Mouse (Mus musculus) bone marrow, adult 2 months (tissue): ENCODE measurements at regions not wholly inside any gene's neighbourhood (a gene's known extent, or its start where the extent isn't known, plus 50 kb on each side); places are given as distances from the start of the nearest gene placed in this dataset.

ENCODE experiments used
- H3K27ac ChIP-seq: fragments of 200-500 bp; 2 replicates; pipeline ENCODE4 v1.5.1; 2012; ENCODE audit warnings: low read depth, mild to moderate bottlenecking, control low read depth, inconsistent platforms, low read length; ENCODE audit not compliant: control insufficient read depth, poor library complexity, insufficient read depth
- H3K4me1 ChIP-seq: fragments of 200-500 bp; 2 replicates; pipeline ENCODE4 v1.6.1; 2011; ENCODE audit warnings: low read length; ENCODE audit not compliant: control insufficient read depth, insufficient read depth
- H3K4me3 ChIP-seq: fragments of 200-500 bp; replicated peaks from 2 replicates; pipeline ENCODE3; 2011; ENCODE audit warnings: mild to moderate bottlenecking, low read depth, low read length, control low read depth; ENCODE audit not compliant: control insufficient read depth
- CTCF ChIP-seq: fragments of 200-500 bp; IDR thresholded peaks from 2 replicates; pipeline ENCODE4 v1.5.1; 2011; ENCODE audit warnings: low read length, control low read depth; ENCODE audit not compliant: control insufficient read depth, insufficient read depth
- POLR2A ChIP-seq: fragments of 200-500 bp; IDR thresholded peaks from 2 replicates; pipeline ENCODE4 v1.6.1; 2011; ENCODE audit warnings: low read depth, mild to moderate bottlenecking, control low read depth, low read length, borderline replicate concordance; ENCODE audit not compliant: control insufficient read depth
- WGBS: fragments of 180-500 bp; shearing (Covaris S2); methylation state at CpG from one replicate; pipeline ENCODE4 v1.1.7; 2018; 5-methylcytosine and 5-hydroxymethylcytosine counted together

DNA sequence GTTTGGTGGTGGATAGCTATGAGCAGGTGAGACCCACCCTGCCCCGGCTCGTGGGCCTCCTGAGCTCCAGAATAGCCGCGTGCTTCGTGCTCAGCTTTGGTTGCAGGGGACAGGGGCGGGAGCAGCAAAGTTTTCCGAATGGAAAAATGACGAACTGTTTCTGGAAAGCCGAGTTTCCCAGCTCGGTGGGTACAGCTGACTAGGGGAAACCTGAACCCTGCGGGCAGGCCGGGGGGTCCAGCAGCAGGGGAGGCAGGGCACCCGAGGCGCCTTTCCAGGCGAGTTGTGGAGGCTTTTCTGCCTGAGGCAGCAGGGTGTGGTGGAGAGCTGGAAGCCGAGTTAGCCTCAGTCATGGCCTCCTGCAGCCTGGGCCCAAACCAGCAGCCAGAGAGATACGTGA is 88.8 kb upstream of the 1600014C23Rik start:
- WGBS, result 80% methylated on average over 17 of the region's 17 CpGs
- Histone ChIP-seq H3K27ac (no peak overlapping the region), H3K4me1 (no peaks in the 10 kb centered on the region), H3K4me3 (no peak overlapping the region)
- TF ChIP-seq POLR2A (no peak), CTCF (no peak)

DNA sequence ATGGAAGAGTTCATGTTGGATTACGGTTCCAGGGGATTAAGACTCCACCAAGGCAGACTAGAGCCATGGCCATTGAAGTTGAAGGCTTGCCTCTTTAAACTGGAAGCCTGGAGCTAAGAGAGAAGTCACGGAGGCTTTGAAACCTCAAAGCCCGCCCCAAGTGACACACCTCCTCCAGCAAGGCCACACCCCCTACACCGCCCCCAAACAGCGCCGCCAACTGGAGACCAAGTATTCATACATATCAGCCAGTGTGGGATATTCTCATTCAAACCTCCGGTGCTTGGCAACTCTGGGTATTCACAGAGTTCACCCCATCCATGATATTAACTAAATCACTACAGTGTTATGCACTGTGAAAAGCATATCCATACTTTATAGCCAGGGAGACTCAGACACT is 87.7 kb upstream of the 1600014C23Rik start:
- TF ChIP-seq POLR2A (no peak), CTCF (no peak)

DNA sequence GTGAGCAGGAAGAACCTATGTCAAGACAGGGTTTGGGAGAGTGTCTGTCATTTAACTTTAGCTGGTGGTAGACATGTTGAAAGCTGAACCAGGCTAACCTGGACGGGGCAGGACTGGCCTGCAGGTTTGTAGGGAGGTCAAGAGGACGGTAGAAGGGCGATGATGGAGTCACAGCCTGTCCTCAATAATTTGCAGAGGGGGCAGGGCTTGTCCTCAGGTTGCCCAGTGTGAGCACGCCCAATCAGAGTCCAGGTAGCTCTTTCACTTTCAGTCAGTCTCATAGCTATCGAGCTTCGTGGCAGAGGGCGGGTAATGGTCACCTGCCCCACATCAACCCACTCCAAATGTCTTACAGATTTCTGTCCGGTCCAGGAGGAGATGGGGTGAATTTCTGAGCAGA is 85.5 kb upstream of the 1600014C23Rik start:
- no peak overlapping the region for H3K4me3 ChIP-seq
- 71% methylated on average over 8 of the region's 8 CpGs for WGBS

More for the DNA sequence above, 87.7 kb upstream of the 1600014C23Rik start:
- no peak overlapping the region for H3K27ac ChIP-seq
- WGBS, result 83% methylated on average over 7 of the region's 7 CpGs
- H3K4me1 ChIP-seq, result no peaks in the 10 kb centered on the region
- H3K4me3 ChIP-seq, result no peak overlapping the region

DNA sequence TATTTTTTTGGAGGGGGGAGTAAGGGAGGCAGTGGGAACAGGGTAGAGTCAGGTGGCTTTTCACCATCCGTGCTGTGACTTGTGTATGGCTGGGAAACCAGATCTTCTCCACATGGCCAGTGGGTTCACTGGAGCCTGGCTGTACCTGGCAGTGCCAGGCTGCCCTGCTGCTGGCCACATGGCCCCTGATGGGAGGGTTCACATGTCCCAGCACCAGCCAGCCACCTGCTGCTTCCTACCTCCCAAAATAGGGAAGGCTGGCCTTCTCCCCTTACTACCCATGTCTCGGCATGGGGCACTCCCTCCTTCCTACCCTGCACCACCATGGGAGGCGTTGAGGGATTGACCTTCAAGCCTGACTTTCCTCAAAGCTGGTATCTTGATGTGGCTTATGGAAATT is 82.9 kb upstream of the 1600014C23Rik start:
- H3K4me3 ChIP-seq, result no peak overlapping the region
- TF ChIP-seq CTCF (no peak), POLR2A (no peak)
- H3K27ac ChIP-seq, result no peak overlapping the region
- 75% methylated on average over 3 of the region's 3 CpGs for WGBS
- H3K4me1 ChIP-seq, result no peaks in the 10 kb centered on the region

More for the DNA sequence above, 85.5 kb upstream of the 1600014C23Rik start:
- TF ChIP-seq POLR2A (no peak), CTCF (no peak)
- no peaks in the 10 kb centered on the region for H3K4me1 ChIP-seq
- H3K27ac ChIP-seq, result no peak overlapping the region

DNA sequence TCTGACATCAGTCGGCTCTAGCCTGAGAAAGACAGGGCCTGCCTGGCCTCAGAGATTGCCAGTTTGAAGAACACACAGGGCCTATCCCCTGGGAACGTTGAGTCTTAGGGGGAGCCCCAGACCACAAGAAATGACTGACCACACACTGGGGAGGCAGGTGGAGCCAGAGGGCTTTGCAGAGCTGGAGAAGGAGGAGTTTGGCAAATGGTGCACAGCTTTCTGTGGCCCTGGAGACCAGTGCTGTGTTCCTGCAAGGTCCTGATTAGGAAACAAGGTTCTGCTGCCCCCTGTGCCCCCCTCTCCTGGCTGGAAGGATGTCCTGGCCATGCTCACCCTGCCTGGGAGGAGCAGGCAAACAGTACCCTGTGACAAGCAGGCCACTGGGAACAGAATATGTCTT is 82.2 kb upstream of the 1600014C23Rik start:
- H3K4me3 ChIP-seq, result no peak overlapping the region
- no peaks in the 10 kb centered on the region for H3K4me1 ChIP-seq
- H3K27ac ChIP-seq, result no peak overlapping the region
- WGBS, result 7% methylated on average over 2 of the region's 2 CpGs
- no peak for TF ChIP-seq POLR2A
- no peak for TF ChIP-seq CTCF

DNA sequence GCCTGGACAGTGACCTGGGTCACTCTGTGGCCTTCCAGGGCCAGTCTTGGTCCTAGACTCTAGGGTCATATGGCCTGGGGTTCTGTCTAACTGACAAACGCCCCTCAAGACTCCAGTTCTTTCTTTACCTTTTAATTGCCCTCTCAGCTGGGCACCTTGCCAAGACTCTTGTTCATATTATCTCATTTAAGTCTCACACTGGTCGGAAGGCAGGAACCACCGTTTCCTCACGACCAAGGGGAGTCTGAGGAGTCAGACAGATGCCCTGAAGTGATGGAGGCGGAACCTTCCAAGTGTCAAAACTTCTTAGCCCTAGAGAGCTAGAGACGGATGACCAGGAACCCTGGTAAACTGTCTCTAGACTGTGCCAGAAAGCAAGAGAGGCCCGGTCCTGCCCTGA is 81.7 kb upstream of the 1600014C23Rik start:
- WGBS, result 17% methylated on average over 7 of the region's 7 CpGs
- Histone ChIP-seq H3K27ac (no peak overlapping the region), H3K4me1 (no peaks in the 10 kb centered on the region), H3K4me3 (no peak overlapping the region)
- TF ChIP-seq POLR2A, result no peak

DNA sequence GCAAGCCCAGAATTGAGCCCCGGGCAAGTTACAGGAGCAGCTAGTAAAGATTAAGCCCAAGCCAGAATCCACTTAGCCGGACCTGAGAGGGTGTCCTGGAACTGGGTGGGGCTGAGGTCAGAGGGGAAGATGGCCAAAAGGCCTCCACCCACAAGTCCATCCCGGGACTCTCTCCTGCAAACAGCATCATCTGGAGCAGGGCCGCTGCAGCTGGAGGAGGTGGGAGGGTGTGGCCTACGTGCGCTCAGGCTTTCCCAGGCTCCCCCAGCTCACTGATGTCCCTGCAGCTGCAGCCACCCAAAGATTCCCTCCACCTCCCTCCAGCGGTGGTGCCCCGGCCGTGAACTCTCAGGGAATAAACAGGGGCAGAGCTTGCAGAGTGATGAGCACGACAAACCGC is 80.9 kb upstream of the 1600014C23Rik start:
- H3K27ac ChIP-seq, result no peak overlapping the region
- TF ChIP-seq POLR2A (no peak), CTCF (no peak)
- WGBS, result 68% methylated on average over 11 of the region's 11 CpGs
- no peaks in the 10 kb centered on the region for H3K4me1 ChIP-seq
- no peak overlapping the region for H3K4me3 ChIP-seq

DNA sequence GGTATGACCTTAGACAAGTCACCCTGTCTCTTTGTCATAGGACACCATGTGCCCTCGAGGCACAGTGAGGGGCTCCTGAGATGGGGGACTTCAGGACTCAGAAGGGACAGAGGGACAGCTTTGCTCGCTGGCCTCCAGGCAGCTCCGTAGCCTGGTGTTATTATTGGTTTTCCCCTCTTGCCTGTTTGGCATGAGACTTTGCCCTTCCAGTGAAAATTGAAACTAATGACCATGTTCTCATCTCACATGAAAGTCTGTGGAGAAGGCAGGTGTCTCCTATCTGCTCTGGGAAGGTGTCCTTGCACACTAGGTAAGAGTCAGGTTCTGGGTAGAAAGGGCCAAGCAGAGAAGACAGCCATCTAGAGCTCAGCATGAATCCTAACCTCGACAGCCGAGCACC is 80.3 kb upstream of the 1600014C23Rik start:
- H3K4me3 ChIP-seq, result no peak overlapping the region
- no peak for TF ChIP-seq POLR2A
- no peak for TF ChIP-seq CTCF
- no peaks in the 10 kb centered on the region for H3K4me1 ChIP-seq
- WGBS, result 76% methylated on average over 5 of the region's 5 CpGs
- H3K27ac ChIP-seq, result no peak overlapping the region

DNA sequence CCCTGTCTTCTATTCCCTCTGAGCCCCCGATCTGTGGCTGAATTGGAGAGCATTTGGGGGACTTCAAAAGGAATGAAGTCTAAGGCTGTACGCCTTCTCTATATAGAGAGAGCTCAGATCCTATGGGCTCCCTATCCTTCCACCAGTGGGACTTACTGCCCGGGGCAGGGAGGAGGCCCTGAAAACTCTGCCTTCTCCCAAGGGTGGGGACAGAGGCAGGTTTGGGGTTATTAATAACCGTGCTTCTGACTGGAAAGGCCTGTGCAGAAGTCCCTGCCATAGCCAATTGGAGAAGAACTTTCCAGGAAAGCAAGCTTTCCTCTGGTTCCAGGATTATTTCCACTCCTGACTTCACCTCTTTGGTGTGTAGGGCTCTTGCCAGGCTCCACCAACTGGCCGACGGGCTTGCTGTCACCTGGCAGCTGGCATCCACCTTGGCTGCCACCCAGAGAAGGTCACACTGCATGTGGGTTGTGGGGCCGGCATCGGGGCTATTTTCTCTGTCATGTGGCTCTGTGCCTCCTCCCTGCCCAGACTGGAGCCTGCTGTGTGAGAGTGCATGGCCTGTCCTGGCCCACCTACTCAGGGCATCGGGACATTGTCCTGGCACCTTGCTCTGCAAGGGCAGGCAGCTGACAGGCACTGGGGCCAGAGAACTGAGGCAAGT is 78.8 kb upstream of the 1600014C23Rik start:
- no peak overlapping the region for H3K4me3 ChIP-seq
- TF ChIP-seq CTCF (no peak), POLR2A (no peak)
- H3K4me1 ChIP-seq, result no peaks in the 10 kb centered on the region
- H3K27ac ChIP-seq, result no peak overlapping the region
- 73% methylated on average over 9 of the region's 9 CpGs for WGBS
